Mouse (Mus musculus): ENCODE results near the gene Mmp14.
A peak's percentile ranks its signal among the peaks of the same experiment; 100 is the strongest.

DNA sequence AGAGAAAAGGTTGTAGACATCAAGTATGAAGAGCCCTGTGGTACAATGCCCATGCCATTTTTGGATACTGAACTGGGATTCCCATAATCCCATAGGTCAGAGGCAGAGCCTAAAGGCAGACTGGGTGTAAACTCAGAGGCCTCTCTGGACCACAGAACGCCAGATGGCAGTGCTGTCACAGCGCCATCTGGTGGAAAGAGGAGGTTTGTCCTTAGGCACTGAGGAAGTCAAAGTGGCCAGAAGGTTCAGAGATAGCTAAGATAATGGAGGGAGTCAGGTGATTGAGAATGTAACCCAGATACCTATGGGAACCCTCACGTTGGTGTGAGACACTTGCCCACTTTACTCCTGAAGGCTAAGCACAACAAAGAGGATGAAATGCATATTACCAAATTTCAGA is 62.8 kb downstream of the Mmp14 start:
- TF ChIP-seq CEBPB (IDR thresholded peaks at IDR 0.05; ENCODE audit: low read depth), result no peak
- TF ChIP-seq CTCF (IDR thresholded peaks at IDR 0.05; ENCODE audit: control insufficient read depth, insufficient read depth, insufficient read length), result peak; percentile 34
- TF ChIP-seq MAX (IDR thresholded peaks at IDR 0.05), result no peak
- no peak for TF ChIP-seq MYOG (IDR thresholded peaks at IDR 0.05; ENCODE audit: control insufficient read depth, extremely low read depth, insufficient read length)
- TF ChIP-seq USF1 (IDR thresholded peaks at IDR 0.05; ENCODE audit: low read depth), result no peak
- TF ChIP-seq MYOD1 (IDR thresholded peaks at IDR 0.05; ENCODE audit: control insufficient read depth, insufficient read length, low read depth), result no peak
- TF ChIP-seq FOSL1 (IDR thresholded peaks at IDR 0.05; ENCODE audit: insufficient read depth, low read length, poor library complexity, severe bottlenecking), result no peak

All from C2C12 (cell line).